Mouse (Mus musculus): ENCODE results near the gene Ankrd13b.

DNA sequence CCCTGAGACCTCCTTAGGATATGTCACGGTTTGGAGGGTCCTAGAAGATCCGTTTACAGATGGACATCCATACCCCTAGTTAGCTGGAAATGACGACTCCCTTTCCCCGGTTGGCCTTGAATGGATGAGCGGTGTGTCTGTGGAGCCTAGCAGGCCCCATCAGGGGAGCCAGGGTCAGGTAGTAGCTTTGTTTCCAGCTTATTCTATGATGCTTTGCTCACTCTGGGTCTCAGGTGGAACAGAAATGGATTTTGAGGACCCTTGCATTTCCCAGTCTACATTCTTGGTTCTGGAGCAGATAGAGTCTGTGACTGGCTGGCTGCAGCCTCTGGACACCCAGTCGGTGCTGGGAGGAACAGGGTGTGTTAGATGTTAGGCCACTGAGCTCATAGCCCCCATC lies 5.3 kb upstream of the Ankrd13b start:
- TF ChIP-seq CTCF (IDR thresholded peaks at IDR 0.05; ENCODE audit: low read depth, low read length) = no peak
- no peak for TF ChIP-seq POLR2A (IDR thresholded peaks at IDR 0.05; ENCODE audit: extremely low read depth, insufficient read depth, low read length)

Data from liver, adult 2 months (tissue).